Mouse (Mus musculus): ENCODE results near the gene Snn. TPM values are rescaled to one million over a fixed set of nuclear protein-coding genes. Genes with fewer than 3 reads are reported as not detected.

Gene Snn
- polyA plus RNA-seq, 1 experiment from 2014 or later, result 2.4 TPM

DNA sequence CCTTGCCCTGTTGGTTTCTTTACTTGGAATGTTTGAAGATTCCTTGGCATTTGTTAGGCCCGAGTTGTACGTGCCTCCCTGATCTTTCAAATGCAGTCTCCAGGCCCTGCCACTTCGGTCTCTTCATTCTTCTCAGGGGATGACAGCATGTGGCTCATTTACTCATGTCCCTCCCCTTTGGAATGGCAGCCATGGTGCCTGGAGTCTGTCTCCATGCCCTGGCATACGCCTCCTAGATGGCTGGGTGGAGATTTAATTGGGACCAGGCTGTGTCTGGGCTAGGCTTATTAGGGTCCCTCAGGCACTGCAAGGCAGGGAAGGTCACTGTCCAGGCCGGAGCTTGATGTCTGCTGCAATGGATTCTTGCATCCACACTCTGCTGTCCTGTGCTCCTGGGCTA, 4.8 kb upstream of the Snn start:
- Histone ChIP-seq H3K4me3 (ENCODE audit: low read depth, low read length) (no peak overlapping the region), H3K36me3 (ENCODE audit: control insufficient read depth, insufficient read depth) (no peaks in the 10 kb centered on the region), H3K4me1 (ENCODE audit: control insufficient read depth, low read depth, low read length) (no peaks in the 10 kb centered on the region), H3K27ac (ENCODE audit: low read length) (no peak overlapping the region), H3K4me2 (ENCODE audit: low read depth, low read length) (no peak overlapping the region), H3K9ac (ENCODE audit: low read depth, low read length) (no peak overlapping the region), H3K27me3 (ENCODE audit: control insufficient read depth, insufficient read depth, low read depth, low read length) (no peaks in the 10 kb centered on the region), H3K9me3 (replicated peaks; ENCODE audit: control insufficient read depth, low read length) (no peaks in the 10 kb centered on the region)
- WGBS (ENCODE audit: insufficient replicate concordance), result 60% methylated on average over 5 of the region's 5 CpGs
- ATAC-seq (ENCODE audit: low read depth), result no peak

DNA sequence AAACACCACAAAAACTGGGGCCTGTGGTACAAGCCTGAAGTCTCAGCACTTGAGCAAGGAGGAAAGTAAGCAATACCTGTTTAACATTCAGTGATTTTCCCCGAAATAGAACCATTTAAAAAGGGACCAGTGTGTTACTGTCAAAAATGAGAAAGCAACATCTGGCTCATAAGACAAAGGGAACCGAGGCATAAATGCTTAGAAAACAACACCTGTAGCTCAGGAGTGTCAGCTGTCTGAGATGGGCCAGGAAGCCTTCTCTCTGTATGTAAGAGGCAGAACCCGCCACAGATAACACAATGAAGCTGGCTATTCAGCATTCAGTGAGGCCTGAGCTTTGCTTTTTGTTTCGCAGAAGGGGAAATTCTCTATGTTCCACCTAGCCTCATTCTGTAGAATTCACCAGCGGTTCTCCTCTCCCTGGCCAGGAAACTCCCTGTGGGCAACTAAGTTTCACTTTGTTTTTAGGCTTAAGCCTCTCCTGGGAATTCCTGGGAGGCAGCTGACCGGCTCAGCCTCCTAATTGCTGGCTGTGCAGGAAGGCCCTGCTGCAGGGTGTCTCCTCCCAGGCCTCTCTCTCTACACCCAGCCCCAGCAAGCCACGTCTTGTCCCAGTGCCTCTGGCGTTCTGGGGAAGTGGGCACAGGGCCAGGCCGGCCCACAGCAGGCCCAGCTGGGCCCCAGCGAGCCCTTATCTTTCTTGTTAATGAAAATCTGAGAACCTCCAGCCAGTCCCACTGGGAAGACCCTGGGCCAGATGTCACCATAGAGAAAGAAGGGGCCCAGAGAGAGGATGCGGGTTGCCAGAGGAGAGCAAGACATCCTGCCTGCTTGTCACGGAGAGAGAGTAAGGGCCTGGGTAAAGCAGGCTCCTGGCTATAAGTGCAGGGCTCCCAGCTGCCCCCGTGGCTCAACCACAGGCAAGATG, 2.3 kb downstream of the Snn start:
- 34% methylated on average over 13 of the region's 13 CpGs for WGBS (ENCODE audit: insufficient replicate concordance)
- Histone ChIP-seq H3K9ac (ENCODE audit: low read depth, low read length) (no peak overlapping the region), H3K27me3 (ENCODE audit: control insufficient read depth, insufficient read depth, low read depth, low read length) (peaks cover 19% of the 10 kb centered on the region), H3K4me3 (ENCODE audit: low read depth, low read length) (no peak overlapping the region), H3K9me3 (replicated peaks; ENCODE audit: control insufficient read depth, low read length) (no peaks in the 10 kb centered on the region), H3K27ac (ENCODE audit: low read length) (peak overlapping the region; percentile 18; the same call in 1 of the 2 replicates), H3K4me2 (ENCODE audit: low read depth, low read length) (no peak overlapping the region), H3K4me1 (ENCODE audit: control insufficient read depth, low read depth, low read length) (peaks cover 7% of the 10 kb centered on the region), H3K36me3 (ENCODE audit: control insufficient read depth, insufficient read depth) (no peaks in the 10 kb centered on the region)
- ATAC-seq (ENCODE audit: low read depth), result peak; percentile 22

DNA sequence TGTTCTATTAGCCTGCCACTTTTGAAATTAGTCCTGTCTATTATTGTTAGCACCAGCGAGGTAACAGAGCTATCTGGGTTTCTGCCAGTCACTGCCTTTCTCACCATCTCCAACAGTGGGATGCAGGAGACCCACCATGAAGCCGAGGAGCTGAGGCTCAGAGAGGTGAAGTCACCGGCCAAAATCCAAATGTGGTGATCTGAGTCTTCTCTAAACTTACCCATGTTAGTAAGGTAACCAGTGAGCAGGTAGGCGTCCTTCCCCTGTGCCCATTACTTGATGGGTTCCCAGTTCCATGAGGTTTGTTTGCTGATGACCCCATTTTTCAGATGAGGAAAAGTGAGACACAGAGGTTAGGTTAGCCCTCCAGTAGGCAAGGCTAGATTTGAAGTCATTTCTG, 3.6 kb downstream of the Snn start:
- no peaks in the 10 kb centered on the region for H3K36me3 ChIP-seq (ENCODE audit: control insufficient read depth, insufficient read depth)
- ATAC-seq (ENCODE audit: low read depth), result no peak
- no peak overlapping the region for H3K4me3 ChIP-seq (ENCODE audit: low read depth, low read length)
- H3K9ac ChIP-seq (ENCODE audit: low read depth, low read length), result no peak overlapping the region
- H3K4me2 ChIP-seq (ENCODE audit: low read depth, low read length), result no peak overlapping the region
- 64% methylated on average over 4 of the region's 4 CpGs for WGBS (ENCODE audit: insufficient replicate concordance)
- peaks cover 7% of the 10 kb centered on the region for H3K4me1 ChIP-seq (ENCODE audit: control insufficient read depth, low read depth, low read length)
- no peaks in the 10 kb centered on the region for H3K9me3 ChIP-seq (replicated peaks; ENCODE audit: control insufficient read depth, low read length)
- peaks cover 24% of the 10 kb centered on the region for H3K27me3 ChIP-seq (ENCODE audit: control insufficient read depth, insufficient read depth, low read depth, low read length)
- H3K27ac ChIP-seq (ENCODE audit: low read length), result no peak overlapping the region

DNA sequence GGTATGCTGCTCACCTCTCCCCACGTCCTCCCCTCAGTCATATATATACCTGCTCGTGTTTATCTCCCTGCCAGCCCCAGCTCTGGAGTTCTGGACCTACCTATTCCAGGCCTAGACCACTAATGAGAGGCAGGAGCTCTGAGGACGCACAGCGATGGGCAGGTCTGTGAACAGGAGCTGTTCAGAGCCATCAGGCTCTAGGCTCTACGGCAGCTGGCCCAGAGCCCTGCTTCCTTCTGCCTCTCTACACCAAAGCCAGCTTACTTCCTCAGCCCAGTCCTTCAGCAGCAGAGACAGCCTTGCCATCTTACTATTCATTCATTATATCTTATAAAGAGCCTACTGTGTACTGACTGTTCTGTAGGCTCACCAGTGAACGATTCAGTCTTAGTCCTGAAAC, 4.0 kb downstream of the Snn start:
- ATAC-seq (ENCODE audit: low read depth), result no peak
- WGBS (ENCODE audit: insufficient replicate concordance), result 65% methylated on average over 6 of the region's 6 CpGs

DNA sequence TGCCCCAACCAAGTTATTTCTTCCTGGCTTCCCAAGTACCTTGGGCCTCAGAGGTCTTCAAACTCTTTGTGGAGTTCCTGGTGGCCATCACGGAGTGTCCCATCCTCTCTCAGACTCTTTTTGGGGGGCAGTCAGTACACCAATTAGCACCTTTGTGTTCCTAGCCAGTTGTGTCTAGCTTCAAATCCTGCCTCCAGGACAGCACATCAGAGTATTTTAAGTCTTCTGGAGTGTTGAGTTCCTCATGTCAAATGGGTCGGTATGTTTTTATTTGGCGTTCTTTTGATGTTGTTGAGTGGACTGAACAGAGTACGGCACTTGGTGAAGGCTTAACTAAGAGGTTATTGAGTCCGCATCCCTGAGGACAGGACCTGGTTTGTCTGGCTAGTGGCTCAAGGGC, 4.7 kb downstream of the Snn start:
- H3K4me3 ChIP-seq (ENCODE audit: low read depth, low read length), result peak overlapping the region; percentile 64
- no peak for ATAC-seq (ENCODE audit: low read depth)
- peaks cover 24% of the 10 kb centered on the region for H3K27me3 ChIP-seq (ENCODE audit: control insufficient read depth, insufficient read depth, low read depth, low read length)
- no peak overlapping the region for H3K27ac ChIP-seq (ENCODE audit: low read length)
- WGBS (ENCODE audit: insufficient replicate concordance), result 67% methylated on average over 5 of the region's 5 CpGs
- H3K4me2 ChIP-seq (ENCODE audit: low read depth, low read length), result peak overlapping the region; percentile 86
- H3K9ac ChIP-seq (ENCODE audit: low read depth, low read length), result no peak overlapping the region
- no peaks in the 10 kb centered on the region for H3K36me3 ChIP-seq (ENCODE audit: control insufficient read depth, insufficient read depth)
- no peaks in the 10 kb centered on the region for H3K9me3 ChIP-seq (replicated peaks; ENCODE audit: control insufficient read depth, low read length)
- H3K4me1 ChIP-seq (ENCODE audit: control insufficient read depth, low read depth, low read length), result peaks cover 14% of the 10 kb centered on the region

More for the DNA sequence above, 4.0 kb downstream of the Snn start:
- Histone ChIP-seq H3K27ac (ENCODE audit: low read length) (no peak overlapping the region), H3K9ac (ENCODE audit: low read depth, low read length) (no peak overlapping the region), H3K9me3 (replicated peaks; ENCODE audit: control insufficient read depth, low read length) (no peaks in the 10 kb centered on the region), H3K27me3 (ENCODE audit: control insufficient read depth, insufficient read depth, low read depth, low read length) (peaks cover 24% of the 10 kb centered on the region), H3K4me2 (ENCODE audit: low read depth, low read length) (no peak overlapping the region), H3K36me3 (ENCODE audit: control insufficient read depth, insufficient read depth) (no peaks in the 10 kb centered on the region), H3K4me3 (ENCODE audit: low read depth, low read length) (no peak overlapping the region), H3K4me1 (ENCODE audit: control insufficient read depth, low read depth, low read length) (peaks cover 9% of the 10 kb centered on the region)

DNA sequence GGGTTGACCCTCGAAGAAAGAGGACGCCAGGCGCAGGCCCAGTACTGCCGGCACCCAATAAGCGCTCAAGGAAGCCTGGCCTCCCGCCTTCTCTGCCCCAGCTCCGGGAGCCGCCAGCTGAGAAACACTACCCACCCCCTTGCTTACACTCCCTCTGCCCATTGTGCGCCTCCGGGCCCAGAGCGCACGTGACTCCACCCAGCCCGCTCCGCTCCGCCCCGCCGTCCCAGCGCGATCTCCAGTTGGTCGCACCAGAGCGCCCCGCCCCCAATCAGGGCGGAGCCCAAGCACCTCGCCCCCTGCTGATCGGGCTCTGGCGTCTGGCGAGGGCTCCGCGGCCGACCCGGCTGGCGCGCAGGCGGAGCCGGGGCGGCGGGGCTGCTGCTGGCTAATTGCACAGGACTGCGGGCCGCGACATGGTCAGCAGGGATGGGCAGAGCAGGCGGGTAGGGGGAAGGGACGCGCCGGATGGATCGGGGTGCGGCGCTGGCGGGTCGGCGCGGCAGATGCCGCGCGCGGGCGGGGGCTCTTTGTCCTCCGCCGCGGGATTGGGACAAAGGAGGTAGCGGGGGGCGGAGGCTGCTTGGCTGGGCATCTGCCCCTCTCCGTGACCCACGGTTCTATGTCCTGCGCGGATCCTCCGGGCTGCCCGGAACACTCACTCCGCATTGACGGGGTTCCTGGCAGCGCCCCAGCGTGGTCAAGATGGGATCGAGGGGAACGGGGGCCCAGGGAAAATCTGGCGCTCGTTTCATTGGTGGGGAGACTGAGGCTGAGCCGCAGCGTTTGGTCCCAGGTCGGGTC, 5.5 kb downstream of the Snn start, which contains the start of gene Litaf:
Gene Litaf (minus strand): TSS at position 129 of the 804 bp plus-strand sequence.
- Histone ChIP-seq H3K27ac (ENCODE audit: low read length) (peak within 1 kb of the TSS; percentile 26; the same call in 1 of the 2 replicates), H3K4me3 (ENCODE audit: low read depth, low read length) (peak within 1 kb of the TSS; percentile 64)

DNA sequence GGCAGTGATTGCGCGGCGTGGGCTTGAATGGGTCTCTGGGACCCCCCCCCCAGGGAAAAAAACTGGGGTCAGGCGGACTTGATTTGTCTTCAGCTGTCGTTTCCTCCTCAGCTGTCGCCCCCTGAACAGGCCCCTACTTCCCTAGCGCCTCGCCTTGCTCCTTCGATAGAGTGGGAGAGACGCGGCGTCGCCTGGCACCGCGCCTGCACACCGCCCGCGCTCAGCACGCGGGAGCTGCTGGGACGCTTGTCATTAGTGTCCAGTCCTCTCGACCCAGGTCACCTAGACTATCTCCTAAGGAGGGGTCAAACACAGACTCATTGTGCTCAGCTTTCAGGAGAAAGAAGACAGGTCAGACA, 6.1 kb downstream of the Snn start:
- no peaks in the 10 kb centered on the region for H3K36me3 ChIP-seq (ENCODE audit: control insufficient read depth, insufficient read depth)
- peaks cover 14% of the 10 kb centered on the region for H3K4me1 ChIP-seq (ENCODE audit: control insufficient read depth, low read depth, low read length)
- peak overlapping the region; percentile 59; the same call in 1 of the 2 replicates for H3K9ac ChIP-seq (ENCODE audit: low read depth, low read length)
- H3K4me2 ChIP-seq (ENCODE audit: low read depth, low read length), result peak overlapping the region; percentile 86
- no peak for ATAC-seq (ENCODE audit: low read depth)
- peaks cover 24% of the 10 kb centered on the region for H3K27me3 ChIP-seq (ENCODE audit: control insufficient read depth, insufficient read depth, low read depth, low read length)
- H3K4me3 ChIP-seq (ENCODE audit: low read depth, low read length), result peak overlapping the region; percentile 64
- H3K27ac ChIP-seq (ENCODE audit: low read length), result no peak overlapping the region
- no peaks in the 10 kb centered on the region for H3K9me3 ChIP-seq (replicated peaks; ENCODE audit: control insufficient read depth, low read length)
- WGBS (ENCODE audit: insufficient replicate concordance), result under 1% methylated on average over 22 of the region's 22 CpGs

More for the DNA sequence above, 5.5 kb downstream of the Snn start, which contains the start of gene Litaf:
- Histone ChIP-seq H3K9ac (ENCODE audit: low read depth, low read length) (peak within 1 kb of the TSS; percentile 59), H3K9me3 (replicated peaks; ENCODE audit: control insufficient read depth, low read length) (no peaks in the 10 kb centered on the region), H3K4me1 (ENCODE audit: control insufficient read depth, low read depth, low read length) (peaks cover 14% of the 10 kb centered on the region), H3K27me3 (ENCODE audit: control insufficient read depth, insufficient read depth, low read depth, low read length) (peaks cover 24% of the 10 kb centered on the region), H3K36me3 (ENCODE audit: control insufficient read depth, insufficient read depth) (no peaks in the 10 kb centered on the region), H3K4me2 (ENCODE audit: low read depth, low read length) (peak within 1 kb of the TSS; percentile 86)
- ATAC-seq (ENCODE audit: low read depth), result peak; percentile 94
- under 1% methylated on average over 75 of the region's 78 CpGs for WGBS (ENCODE audit: insufficient replicate concordance)

DNA sequence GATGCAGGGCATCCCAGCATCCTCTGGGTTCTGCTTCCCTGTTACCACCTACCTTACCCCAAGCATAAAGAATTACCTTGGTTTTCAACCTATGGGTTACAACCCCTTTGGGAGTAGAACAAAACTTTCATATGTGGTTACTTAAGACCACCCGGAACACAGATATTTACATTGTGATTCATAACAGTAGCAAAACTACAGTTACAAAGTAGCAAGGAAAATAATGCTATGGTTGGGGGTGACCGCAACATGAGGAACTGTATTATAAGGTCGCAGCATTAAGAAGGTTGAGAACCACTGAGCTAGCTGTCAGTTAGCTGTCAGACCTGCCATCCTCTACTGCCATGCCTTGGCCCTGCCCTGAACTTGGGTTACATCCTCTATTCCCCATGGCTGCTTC, 7.9 kb downstream of the Snn start:
- peaks cover under 1% of the 10 kb centered on the region; the same call in 1 of the 2 replicates for H3K36me3 ChIP-seq (ENCODE audit: control insufficient read depth, insufficient read depth)
- H3K27ac ChIP-seq (ENCODE audit: low read length), result no peak overlapping the region
- no peak overlapping the region for H3K4me3 ChIP-seq (ENCODE audit: low read depth, low read length)
- WGBS (ENCODE audit: insufficient replicate concordance), result 62% methylated on average over 3 of the region's 3 CpGs
- no peak overlapping the region for H3K4me2 ChIP-seq (ENCODE audit: low read depth, low read length)
- no peaks in the 10 kb centered on the region for H3K9me3 ChIP-seq (replicated peaks; ENCODE audit: control insufficient read depth, low read length)
- no peak for ATAC-seq (ENCODE audit: low read depth)
- H3K27me3 ChIP-seq (ENCODE audit: control insufficient read depth, insufficient read depth, low read depth, low read length), result peaks cover 24% of the 10 kb centered on the region
- peaks cover 14% of the 10 kb centered on the region for H3K4me1 ChIP-seq (ENCODE audit: control insufficient read depth, low read depth, low read length)
- H3K9ac ChIP-seq (ENCODE audit: low read depth, low read length), result no peak overlapping the region
